Mouse (Mus musculus) bone marrow, adult 2 months (tissue): ENCODE data around the gene Eno3.

ENCODE experiments used
- CTCF ChIP-seq: fragments of 200-500 bp; IDR thresholded peaks from 2 replicates; pipeline ENCODE4 v1.5.1; 2011; ENCODE audit warnings: low read length, control low read depth; ENCODE audit not compliant: control insufficient read depth, insufficient read depth
- POLR2A ChIP-seq: fragments of 200-500 bp; IDR thresholded peaks from 2 replicates; pipeline ENCODE4 v1.6.1; 2011; ENCODE audit warnings: low read depth, mild to moderate bottlenecking, control low read depth, low read length, borderline replicate concordance; ENCODE audit not compliant: control insufficient read depth

GRCm38 (mm10) chr11:70637764-70638163 is 19.2 kb upstream of the Eno3 start:
- no peak for TF ChIP-seq CTCF
- TF ChIP-seq POLR2A, result no peak
